Mouse (Mus musculus) heart, postnatal 14 days (tissue): ENCODE measurements around the gene Adarb2. TPM values are rescaled to one million over a fixed set of nuclear protein-coding genes. Genes with fewer than 3 reads are reported as not detected.

ENCODE experiments used
- DNase-seq, 2 experiments: peaks; one replicate each; pipeline ENCODE4 v3.0.0; 2021 to 2022
- intact Hi-C: fragments of 180-260 bp; cut with DNase I; formaldehyde crosslinking; loops from one replicate; pipeline ENCODE4 v1.15.1; 2025
- long read RNA-seq, 2 experiments: library from polyadenylated mRNA; stranded (forward); transcript quantifications; one replicate each; pipeline ENCODE4 v2.0.0; 2021
- total RNA-seq, 2 experiments: library from RNA; stranded (reverse); gene quantifications; 2 replicates each; pipeline ENCODE4 v1.2.3; 2021

The Adarb2 gene
- total RNA-seq = not detected
- long read RNA-seq, experiment 1 = 0 reads
- long read RNA-seq, experiment 2 = 0 reads

- intact Hi-C loops = no loop called here
- no peak for DNase-seq
Observed at GRCm38 (mm10) chr13:8202681-8203476, at the start of gene Adarb2. Gene Adarb2 (plus strand): TSS chr13:8202866.

GRCm38 (mm10) chr13:8173800-8174199 lies 28.9 kb upstream of the Adarb2 start:
- no peak for DNase-seq
- intact Hi-C loops = no loop called here

- intact Hi-C loops = no loop called here
- no peak for DNase-seq
Observed at GRCm38 (mm10) chr13:8191977-8192376, 10.7 kb upstream of the Adarb2 start.

GRCm38 (mm10) chr13:8199186-8199880 lies 3.3 kb upstream of the Adarb2 start:
- intact Hi-C loops = no loop called here
- no peak for DNase-seq

GRCm38 (mm10) chr13:8203477-8203813 lies 779 bp downstream of the Adarb2 start:
- intact Hi-C loops = no loop called here
- no peak for DNase-seq

- intact Hi-C loops = no loop called here
Observed at GRCm38 (mm10) chr13:8207337-8207736, 4.7 kb downstream of the Adarb2 start.

GRCm38 (mm10) chr13:8210776-8211175 lies 8.1 kb downstream of the Adarb2 start:
- intact Hi-C loops = no loop called here
- no peak for DNase-seq

More at GRCm38 (mm10) chr13:8207337-8207736, 4.7 kb downstream of the Adarb2 start:
- DNase-seq = no peak

GRCm38 (mm10) chr13:8238871-8239270 lies 36.2 kb downstream of the Adarb2 start:
- intact Hi-C loops = no loop called here
- no peak for DNase-seq

- no peak for DNase-seq
Observed at GRCm38 (mm10) chr13:8248016-8248667, 45.5 kb downstream of the Adarb2 start.

GRCm38 (mm10) chr13:8272158-8272945 lies 69.7 kb downstream of the Adarb2 start:
- intact Hi-C loops = no loop called here
- no peak for DNase-seq

More at GRCm38 (mm10) chr13:8248016-8248667, 45.5 kb downstream of the Adarb2 start:
- intact Hi-C loops = no loop called here

- no peak for DNase-seq
- intact Hi-C loops = no loop called here
Observed at GRCm38 (mm10) chr13:8283116-8283515, 80.5 kb downstream of the Adarb2 start.

- DNase-seq = no peak
- intact Hi-C loops = no loop called here
Observed at GRCm38 (mm10) chr13:8316347-8317141, 113.9 kb downstream of the Adarb2 start.

- DNase-seq = no peak
- intact Hi-C loops = no loop called here
Observed at GRCm38 (mm10) chr13:8333589-8334455, 131.2 kb downstream of the Adarb2 start.

GRCm38 (mm10) chr13:8334580-8334979 lies 131.9 kb downstream of the Adarb2 start:
- intact Hi-C loops = no loop called here
- no peak for DNase-seq

- no peak for DNase-seq
- intact Hi-C loops = no loop called here
Observed at GRCm38 (mm10) chr13:8341086-8341807, 138.6 kb downstream of the Adarb2 start.

- no peak for DNase-seq
- intact Hi-C loops = no loop called here
Observed at GRCm38 (mm10) chr13:8347147-8347546, 144.5 kb downstream of the Adarb2 start.

- intact Hi-C loops = no loop called here
- no peak for DNase-seq
Observed at GRCm38 (mm10) chr13:8352341-8352740, 149.7 kb downstream of the Adarb2 start.

GRCm38 (mm10) chr13:8352952-8353351 lies 150.3 kb downstream of the Adarb2 start:
- intact Hi-C loops = no loop called here

More at GRCm38 (mm10) chr13:8352952-8353351, 150.3 kb downstream of the Adarb2 start:
- no peak for DNase-seq
